Mouse (Mus musculus) hindbrain, embryonic 16.5 days (tissue): ENCODE measurements at regions not wholly inside any gene's neighbourhood (a gene's known extent, or its start where the extent isn't known, plus 50 kb on each side); places are given as distances from the start of the nearest gene placed in this dataset.
A peak's percentile ranks its signal among the peaks of the same experiment; 100 is the strongest.

Experiments used
- ATAC-seq: fragments of 200-750 bp; cut with Nextera tagmentation; 2 replicates; pipeline ENCODE4 v1.8.0; 2017; ENCODE audit warnings: moderate TSS enrichment, moderate library complexity
- H3K27ac ChIP-seq: fragments of 300-500 bp; sonication (generic); 2 replicates; pipeline ENCODE4 v1.5.1; 2014; ENCODE audit warnings: low read depth, mild to moderate bottlenecking, control low read depth, low read length, moderate library complexity
- H3K27me3 ChIP-seq: fragments of 300-500 bp; sonication (generic); replicated peaks from 2 replicates; pipeline ENCODE4 v1.6.1; 2014; ENCODE audit warnings: low read length; ENCODE audit not compliant: control insufficient read depth, insufficient read depth
- H3K36me3 ChIP-seq: fragments of 300-500 bp; sonication (generic); 2 replicates; pipeline ENCODE4 v1.6.1; 2014; ENCODE audit warnings: mild to moderate bottlenecking, low read length, moderate library complexity, mixed read lengths; ENCODE audit not compliant: control insufficient read depth, insufficient read depth
- H3K4me1 ChIP-seq: fragments of 300-500 bp; sonication (generic); 2 replicates; pipeline ENCODE4 v1.6.1; 2014; ENCODE audit warnings: low read depth, low read length; ENCODE audit not compliant: control insufficient read depth, insufficient read depth
- H3K4me2 ChIP-seq: fragments of 300-500 bp; sonication (generic); 2 replicates; pipeline ENCODE4 v1.6.1; 2014; ENCODE audit warnings: mild to moderate bottlenecking, low read length, control low read depth, moderate library complexity
- H3K4me3 ChIP-seq: fragments of 300-500 bp; sonication (generic); 2 replicates; pipeline ENCODE4 v1.5.1; 2014; ENCODE audit warnings: mild to moderate bottlenecking, low read length, control low read depth, moderate library complexity
- H3K9ac ChIP-seq: fragments of 300-500 bp; sonication (generic); 2 replicates; pipeline ENCODE4 v1.6.1; 2014; ENCODE audit warnings: low read depth, mild to moderate bottlenecking, control low read depth, low read length, moderate library complexity
- H3K9me3 ChIP-seq: fragments of 300-500 bp; sonication (generic); 2 replicates; pipeline ENCODE4 v1.6.1; 2014; ENCODE audit warnings: mild to moderate bottlenecking, low read length, moderate library complexity; ENCODE audit not compliant: control insufficient read depth
- WGBS: fragments of 180-500 bp; shearing (Covaris S2); extraction: QIAGEN DNeasy Blood & Tissue Kit; methylation state at CpG from one replicate; pipeline ENCODE4 v1.1.7; 2014; 5-methylcytosine and 5-hydroxymethylcytosine counted together

GRCm38 (mm10) chr2:179333587-179333986 lies 108.6 kb upstream of the Cdh4 start:
- no peaks in the 10 kb centered on the region for H3K27me3 ChIP-seq
- H3K27ac ChIP-seq, result no peak overlapping the region
- H3K4me2 ChIP-seq, result no peak overlapping the region
- 80% methylated on average over 5 of the region's 5 CpGs for WGBS
- no peak overlapping the region for H3K4me3 ChIP-seq
- H3K4me1 ChIP-seq, result no peaks in the 10 kb centered on the region
- no peak for ATAC-seq
- H3K9me3 ChIP-seq, result no peaks in the 10 kb centered on the region
- H3K36me3 ChIP-seq, result no peaks in the 10 kb centered on the region
- H3K9ac ChIP-seq, result no peak overlapping the region

GRCm38 (mm10) chr2:179336235-179336634 lies 106.0 kb upstream of the Cdh4 start:
- Histone ChIP-seq H3K4me3 (no peak overlapping the region), H3K36me3 (no peaks in the 10 kb centered on the region), H3K27me3 (no peaks in the 10 kb centered on the region), H3K27ac (no peak overlapping the region), H3K4me2 (no peak overlapping the region), H3K4me1 (no peaks in the 10 kb centered on the region), H3K9me3 (no peaks in the 10 kb centered on the region), H3K9ac (no peak overlapping the region)
- ATAC-seq, result peak; percentile 80
- 10% methylated on average over 1 of the region's 1 CpGs for WGBS

- Histone ChIP-seq H3K4me1 (no peaks in the 10 kb centered on the region), H3K27ac (no peak overlapping the region), H3K9me3 (no peaks in the 10 kb centered on the region), H3K36me3 (no peaks in the 10 kb centered on the region), H3K4me3 (no peak overlapping the region), H3K9ac (no peak overlapping the region), H3K4me2 (no peak overlapping the region), H3K27me3 (0 out of 2 replicates have a peak, but pooled peaks cover 2% of the 10 kb centered on the region)
- no peak for ATAC-seq
- 57% methylated on average over 3 of the region's 3 CpGs for WGBS
These were observed 89.6 kb upstream of the Cdh4 start for GRCm38 (mm10) chr2:179352676-179353075.

- 0 out of 2 replicates have a peak, but pooled peaks cover 2% of the 10 kb centered on the region for H3K27me3 ChIP-seq
- no peak overlapping the region for H3K4me3 ChIP-seq
- H3K27ac ChIP-seq, result no peak overlapping the region
- H3K9ac ChIP-seq, result no peak overlapping the region
- H3K36me3 ChIP-seq, result no peaks in the 10 kb centered on the region
- H3K4me1 ChIP-seq, result no peaks in the 10 kb centered on the region
- H3K9me3 ChIP-seq, result no peaks in the 10 kb centered on the region
- H3K4me2 ChIP-seq, result no peak overlapping the region
- 50% methylated on average over 5 of the region's 5 CpGs for WGBS
- peak; percentile 52; the same call in 1 of the 2 replicates for ATAC-seq
These were observed 87.4 kb upstream of the Cdh4 start for GRCm38 (mm10) chr2:179354866-179355265.

- ATAC-seq, result peak; percentile 17; the same call in 1 of the 2 replicates
These were observed 71.2 kb upstream of the Cdh4 start for GRCm38 (mm10) chr2:179370882-179371546.

GRCm38 (mm10) chr2:179371553-179371952 lies 70.7 kb upstream of the Cdh4 start:
- ATAC-seq, result 0 out of 2 replicates have a peak, but pooled peaks have one; percentile 24
- 69% methylated on average over 7 of the region's 7 CpGs for WGBS

More at GRCm38 (mm10) chr2:179370882-179371546, 71.2 kb upstream of the Cdh4 start:
- no peak overlapping the region for H3K9ac ChIP-seq
- H3K4me3 ChIP-seq, result no peak overlapping the region
- no peaks in the 10 kb centered on the region for H3K4me1 ChIP-seq
- H3K27ac ChIP-seq, result no peak overlapping the region
- H3K4me2 ChIP-seq, result no peak overlapping the region
- no peaks in the 10 kb centered on the region for H3K36me3 ChIP-seq
- no peaks in the 10 kb centered on the region for H3K9me3 ChIP-seq
- H3K27me3 ChIP-seq, result no peaks in the 10 kb centered on the region
- 56% methylated on average over 14 of the region's 14 CpGs for WGBS

GRCm38 (mm10) chr2:179379691-179380443 lies 62.4 kb upstream of the Cdh4 start:
- Histone ChIP-seq H3K27ac (peak overlapping the region; percentile 31), H3K9me3 (no peaks in the 10 kb centered on the region), H3K9ac (peak overlapping the region; percentile 45), H3K36me3 (no peaks in the 10 kb centered on the region), H3K27me3 (no peaks in the 10 kb centered on the region), H3K4me3 (no peak overlapping the region), H3K4me1 (peaks cover 7% of the 10 kb centered on the region), H3K4me2 (no peak overlapping the region)
- ATAC-seq, result peak; percentile 64; the same call in 1 of the 2 replicates
- 52% methylated on average over 11 of the region's 11 CpGs for WGBS

More at GRCm38 (mm10) chr2:179371553-179371952, 70.7 kb upstream of the Cdh4 start:
- no peaks in the 10 kb centered on the region for H3K9me3 ChIP-seq
- no peak overlapping the region for H3K9ac ChIP-seq
- H3K4me1 ChIP-seq, result no peaks in the 10 kb centered on the region
- H3K4me2 ChIP-seq, result no peak overlapping the region
- no peak overlapping the region for H3K4me3 ChIP-seq
- H3K27me3 ChIP-seq, result no peaks in the 10 kb centered on the region
- H3K27ac ChIP-seq, result no peak overlapping the region
- H3K36me3 ChIP-seq, result no peaks in the 10 kb centered on the region

GRCm38 (mm10) chr2:179380444-179380705 lies 61.9 kb upstream of the Cdh4 start:
- Histone ChIP-seq H3K27ac (no peak overlapping the region), H3K4me2 (no peak overlapping the region), H3K27me3 (no peaks in the 10 kb centered on the region), H3K4me3 (no peak overlapping the region), H3K9me3 (no peaks in the 10 kb centered on the region), H3K9ac (no peak overlapping the region), H3K4me1 (peaks cover 7% of the 10 kb centered on the region), H3K36me3 (no peaks in the 10 kb centered on the region)
- no peak for ATAC-seq
- 67% methylated on average over 4 of the region's 4 CpGs for WGBS

GRCm38 (mm10) chr2:179381916-179382315 lies 60.3 kb upstream of the Cdh4 start:
- no peak overlapping the region for H3K9ac ChIP-seq
- H3K4me2 ChIP-seq, result no peak overlapping the region
- ATAC-seq, result no peak
- no peaks in the 10 kb centered on the region for H3K9me3 ChIP-seq
- H3K4me1 ChIP-seq, result peaks cover 7% of the 10 kb centered on the region
- no peaks in the 10 kb centered on the region for H3K36me3 ChIP-seq
- H3K27ac ChIP-seq, result no peak overlapping the region
- WGBS, result 97% methylated on average over 3 of the region's 3 CpGs
- no peak overlapping the region for H3K4me3 ChIP-seq
- H3K27me3 ChIP-seq, result no peaks in the 10 kb centered on the region
